Mouse (Mus musculus): ENCODE measurements around the gene Mier3.

Mier3 gene

DNA sequence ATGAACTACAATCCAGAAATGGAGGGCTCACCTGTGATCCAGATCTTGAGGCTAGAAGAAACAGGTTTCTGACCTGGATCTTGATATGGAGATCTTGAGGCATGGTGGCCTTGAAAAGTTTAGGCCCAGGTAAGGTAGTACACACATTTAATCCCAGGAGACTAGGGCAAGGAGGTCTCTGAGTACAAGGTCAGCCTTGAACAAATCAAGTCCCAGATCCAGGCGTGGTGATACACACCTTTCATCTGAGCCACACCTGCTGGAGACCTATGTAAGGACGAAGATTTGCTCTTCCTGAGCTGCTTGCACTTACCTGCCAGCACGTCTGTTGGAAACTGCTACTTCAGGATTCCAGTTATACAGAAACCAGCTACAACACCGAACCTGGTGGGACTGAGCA, at the start of gene Mier3:
Gene Mier3 (plus strand): TSS at position 301 of the 400 bp plus-strand sequence.
- DNase-seq (ENCODE audit: low spot score), result no peak

DNA sequence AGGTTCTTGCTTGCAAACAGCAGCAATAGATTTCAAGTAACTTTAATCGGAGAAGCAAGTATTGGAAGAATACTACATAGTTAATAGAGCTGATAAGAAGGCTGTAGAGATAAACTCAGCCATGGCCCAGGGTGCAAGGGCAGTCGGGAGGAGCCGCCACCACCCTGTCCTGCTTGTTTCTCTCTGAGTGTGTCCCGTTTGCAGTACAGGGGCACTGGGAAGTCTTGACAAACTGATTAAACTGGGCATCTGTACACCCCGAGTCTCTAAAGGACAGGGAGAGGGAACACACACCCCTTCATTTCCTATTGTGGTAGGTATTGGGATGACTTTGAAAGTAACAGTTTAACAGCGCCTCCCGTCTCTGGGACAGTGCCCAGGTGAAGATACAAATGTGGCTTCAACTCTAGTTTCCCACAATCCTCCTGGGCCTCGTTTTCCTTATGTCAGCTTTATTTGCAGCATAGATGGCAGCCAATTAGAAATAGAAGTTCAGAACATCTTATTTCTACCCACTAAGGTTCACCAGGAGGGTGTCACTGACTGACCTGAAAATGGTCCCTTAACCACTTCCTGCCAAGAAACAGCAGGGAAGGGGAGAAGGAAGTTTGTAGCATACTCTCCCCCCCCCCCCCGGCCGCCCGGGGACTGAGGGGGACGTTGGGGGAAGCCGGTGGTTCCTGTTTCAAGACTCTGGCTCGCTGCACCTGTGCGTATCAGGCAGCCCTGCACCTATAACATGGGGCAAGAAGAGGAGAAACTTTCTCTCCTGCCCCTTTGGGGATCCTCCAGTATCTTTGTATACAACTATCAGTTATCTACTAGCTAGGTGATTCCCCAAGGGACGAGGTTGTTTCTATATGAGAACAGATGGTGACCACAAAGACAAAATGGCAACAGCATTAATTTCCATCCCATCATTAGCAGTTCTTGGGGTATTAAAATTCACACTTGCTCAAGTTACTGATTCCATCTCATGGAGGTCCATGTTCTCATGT, 46.3 kb upstream of the Mier3 start:
- DNase-seq (ENCODE audit: low spot score), result no peak

DNA sequence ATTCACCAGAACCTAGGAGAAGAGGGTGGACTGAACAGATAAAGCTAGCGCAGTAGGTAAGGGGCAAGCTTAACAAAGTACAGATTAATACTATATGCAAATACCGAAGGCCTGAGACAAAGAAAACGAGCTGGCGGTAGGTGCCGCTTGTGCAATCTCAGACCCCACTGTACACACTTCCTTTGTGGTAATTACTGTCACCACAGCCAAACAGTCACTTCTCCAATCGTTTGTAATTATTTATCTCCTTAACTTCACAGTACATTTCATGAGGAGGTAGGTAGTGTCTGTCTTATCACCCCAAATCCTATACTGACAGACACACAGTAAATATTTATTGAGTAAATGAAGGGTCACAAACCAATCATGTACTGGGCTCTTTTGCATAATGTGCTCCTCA, 40.5 kb upstream of the Mier3 start:
- no peak for DNase-seq (ENCODE audit: low spot score)

DNA sequence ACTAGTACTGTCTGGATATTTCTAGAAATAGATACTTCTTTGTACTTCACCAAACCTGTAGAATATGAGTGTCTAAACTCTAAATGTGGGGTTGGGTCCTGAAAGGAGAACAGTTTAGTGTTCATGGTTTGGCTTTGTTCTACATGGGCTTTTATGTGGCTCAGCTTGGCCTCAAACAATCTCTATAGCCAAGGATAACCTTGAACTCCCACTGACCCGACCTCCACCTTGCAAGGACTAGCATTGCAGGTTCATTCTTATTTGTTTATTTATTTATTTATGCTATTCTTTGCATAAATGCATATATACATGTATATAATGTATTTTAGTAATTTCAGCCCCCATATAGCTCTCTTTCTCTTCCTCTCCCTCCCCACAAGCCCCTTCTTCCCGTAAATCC, 37.1 kb upstream of the Mier3 start:
- DNase-seq (ENCODE audit: low spot score), result no peak

DNA sequence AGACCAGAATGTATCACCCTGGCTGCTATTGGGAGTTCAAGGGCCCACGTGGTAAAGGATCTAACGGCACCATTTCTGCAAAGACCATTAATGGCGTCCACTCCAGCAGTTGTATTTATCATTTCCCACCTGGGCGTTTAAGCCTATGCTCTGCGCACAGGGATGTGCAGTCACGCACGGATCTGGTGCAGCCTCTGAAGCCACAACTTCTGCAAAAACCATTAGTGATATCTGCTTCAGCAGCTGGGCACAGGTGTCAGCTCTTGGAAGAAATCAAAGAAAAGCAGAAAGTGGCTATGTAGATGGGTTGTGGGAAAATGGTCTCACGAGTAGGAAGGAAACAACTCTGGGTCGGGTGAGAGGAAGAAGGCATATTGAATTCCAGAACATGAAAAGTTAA, 34.6 kb upstream of the Mier3 start:
- DNase-seq (ENCODE audit: low spot score), result no peak

DNA sequence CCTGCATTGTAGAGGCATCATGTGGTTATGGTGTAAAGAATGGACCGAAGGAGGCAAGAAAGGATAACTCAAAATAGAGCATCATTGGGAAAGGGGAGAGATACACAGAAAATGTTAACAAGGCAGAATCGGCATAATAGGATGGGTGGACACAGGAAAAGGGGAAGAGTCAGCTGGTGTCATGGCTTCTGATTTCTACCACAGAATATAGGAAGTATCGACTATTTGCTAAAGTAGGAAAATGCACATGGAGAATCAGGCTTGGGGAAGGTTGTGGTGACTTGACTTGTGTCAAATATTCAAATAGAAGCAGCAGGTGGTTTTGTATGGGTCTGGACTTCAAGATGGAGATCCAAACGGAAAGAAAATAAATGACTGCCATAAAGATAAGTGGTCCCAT, 33.5 kb upstream of the Mier3 start:
- DNase-seq (ENCODE audit: low spot score), result no peak

DNA sequence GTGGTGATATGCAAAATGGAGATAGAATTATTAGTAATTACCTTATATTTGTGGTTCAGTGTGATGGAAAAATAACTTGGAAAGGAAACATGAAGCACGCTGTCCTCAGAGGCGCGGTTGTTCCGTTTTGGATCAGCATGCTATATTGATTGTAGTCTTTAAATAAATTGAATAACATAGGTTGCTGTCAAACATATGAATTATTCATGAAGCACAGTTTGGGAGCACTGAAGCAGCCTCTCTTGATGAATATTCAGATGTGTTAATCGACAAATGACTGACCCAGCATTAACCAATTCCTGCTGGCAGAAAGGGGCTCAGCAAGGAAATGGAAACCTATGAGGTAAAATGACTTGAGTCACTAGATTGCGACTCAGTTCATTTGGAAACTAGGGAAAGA, 29.8 kb upstream of the Mier3 start:
- no peak for DNase-seq (ENCODE audit: low spot score)

DNA sequence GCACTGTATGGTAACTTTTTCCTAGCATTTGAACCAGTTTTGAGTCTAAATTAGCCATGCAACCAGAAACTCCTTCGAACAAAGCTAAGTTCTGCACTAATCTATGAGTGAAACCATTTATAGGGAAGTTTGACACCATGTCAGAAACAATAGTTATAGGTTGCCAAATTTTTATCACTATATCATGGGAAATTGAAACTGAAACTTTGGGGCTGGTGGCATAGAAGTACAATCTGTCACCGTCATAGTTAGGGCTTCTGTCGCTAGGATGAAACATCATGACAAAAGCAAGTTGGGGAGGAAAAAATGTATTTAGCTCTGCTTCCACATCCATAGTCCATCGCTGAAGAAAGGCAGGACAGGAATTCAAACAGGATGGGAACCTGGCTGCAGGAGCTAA, 25.5 kb upstream of the Mier3 start:
- DNase-seq (ENCODE audit: low spot score), result no peak

DNA sequence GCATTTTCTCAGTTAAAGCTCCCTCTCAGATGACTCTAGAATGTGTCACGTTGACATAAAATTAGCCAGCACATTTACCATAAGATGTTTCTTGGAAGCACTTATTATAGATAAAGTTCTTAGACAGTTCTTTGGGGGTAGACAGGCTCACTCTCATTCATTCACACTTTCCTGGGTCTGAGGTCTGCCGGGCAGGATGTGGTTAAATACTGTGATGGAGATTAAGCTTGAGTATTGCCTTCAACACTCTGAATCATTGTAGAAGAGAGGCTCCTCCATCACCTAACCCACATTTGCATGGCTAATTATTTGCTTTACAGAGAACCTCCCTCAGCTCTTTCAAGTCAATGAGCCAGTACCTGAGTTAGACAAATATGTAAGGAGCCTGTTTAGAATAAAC, 24.9 kb upstream of the Mier3 start:
- DNase-seq (ENCODE audit: low spot score), result no peak

DNA sequence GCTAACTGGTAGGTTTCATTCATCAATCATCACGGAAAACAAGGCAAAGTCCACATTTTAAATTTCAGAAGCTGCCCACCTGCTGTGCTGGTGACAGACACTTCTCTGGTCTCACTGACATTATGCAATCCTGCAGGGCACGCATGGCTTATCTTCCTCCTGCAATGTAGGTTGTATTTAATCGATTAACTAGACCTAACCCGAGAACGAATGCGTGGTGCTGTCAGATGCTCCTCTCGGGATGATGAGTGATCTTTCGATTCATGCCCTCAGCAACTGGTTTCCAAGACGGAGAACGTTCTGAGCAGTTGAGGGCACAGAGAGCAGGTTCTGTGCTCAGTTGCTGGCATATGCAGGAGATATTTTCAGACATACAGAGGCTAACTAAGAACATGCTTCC, 24.5 kb upstream of the Mier3 start:
- DNase-seq (ENCODE audit: low spot score), result no peak

DNA sequence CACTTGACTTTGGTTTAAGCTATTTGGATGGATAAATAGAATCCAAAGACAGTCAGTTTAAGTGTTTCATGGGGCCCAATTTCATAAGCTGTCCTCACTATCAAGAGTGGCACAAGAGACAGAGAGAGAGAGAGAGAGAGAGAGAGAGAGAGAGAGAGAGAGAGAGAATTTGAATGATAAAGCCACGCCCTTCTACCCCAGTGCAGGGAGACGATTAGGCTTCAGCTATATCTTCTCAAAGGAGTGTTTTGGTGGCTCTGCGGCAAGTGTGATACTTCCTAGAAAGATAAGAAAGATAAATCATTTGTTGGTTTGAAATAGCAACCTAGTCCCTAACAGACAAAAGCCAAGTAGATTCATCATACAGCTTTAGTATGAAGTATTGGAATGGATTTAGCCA, 24.0 kb upstream of the Mier3 start:
- no peak for DNase-seq (ENCODE audit: low spot score)

DNA sequence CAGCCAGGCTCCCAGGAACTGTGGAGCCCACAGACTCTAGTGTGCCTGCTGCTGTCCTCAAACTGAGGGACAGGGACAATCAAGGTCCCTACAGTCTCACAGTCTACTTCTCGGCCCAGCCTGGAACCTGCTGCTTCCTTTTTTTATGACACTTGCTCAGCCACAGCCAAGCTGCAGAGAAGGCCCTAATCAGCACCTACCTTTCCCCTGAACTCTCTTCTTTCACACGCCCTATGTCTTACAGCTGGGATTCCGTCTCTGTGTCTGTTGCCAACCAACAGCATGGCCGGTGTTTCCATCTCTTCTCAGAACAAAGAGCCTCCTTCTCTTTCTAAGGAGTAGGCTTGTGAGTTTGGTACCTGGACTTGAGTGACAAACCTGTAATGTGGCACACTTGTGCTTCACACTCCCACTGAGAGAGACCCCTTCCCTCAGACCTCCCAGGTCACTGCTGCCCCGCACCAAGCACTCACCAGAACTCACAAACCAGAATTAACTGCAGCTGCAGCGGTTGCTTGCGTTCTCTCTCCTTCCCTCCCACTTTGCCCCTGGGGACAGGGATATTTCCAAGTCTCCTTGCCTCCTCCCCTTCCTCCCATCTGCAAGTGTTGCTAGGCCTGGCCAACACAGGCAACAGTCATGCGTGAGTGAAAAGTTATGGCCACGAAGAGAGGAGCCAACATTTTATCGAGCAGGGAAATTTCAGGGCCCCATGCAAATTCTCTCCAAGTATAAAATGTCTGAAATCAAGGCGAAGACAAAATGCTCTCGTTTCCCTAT, 22.1 kb upstream of the Mier3 start:
- DNase-seq (ENCODE audit: low spot score), result peak; percentile 22

DNA sequence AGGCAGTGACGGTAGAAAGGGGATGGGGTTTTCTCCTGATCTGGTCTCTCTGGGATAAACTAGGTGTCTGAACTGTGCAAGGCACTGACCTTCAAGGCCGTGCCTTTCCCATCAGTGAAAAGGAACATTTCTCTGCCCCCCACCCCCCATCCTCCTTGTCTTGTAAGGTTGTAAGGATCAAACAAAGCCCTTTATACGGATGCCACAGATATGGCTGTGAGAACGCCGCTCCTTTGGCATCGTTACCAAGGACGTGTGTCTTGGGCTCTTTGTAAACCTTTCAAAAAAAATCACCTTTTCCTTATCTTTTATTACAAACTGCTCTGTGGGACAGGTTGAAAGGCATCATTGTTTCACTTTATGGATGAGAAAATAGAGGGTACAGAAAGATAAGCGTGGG, 21.3 kb upstream of the Mier3 start:
- no peak for DNase-seq (ENCODE audit: low spot score)

DNA sequence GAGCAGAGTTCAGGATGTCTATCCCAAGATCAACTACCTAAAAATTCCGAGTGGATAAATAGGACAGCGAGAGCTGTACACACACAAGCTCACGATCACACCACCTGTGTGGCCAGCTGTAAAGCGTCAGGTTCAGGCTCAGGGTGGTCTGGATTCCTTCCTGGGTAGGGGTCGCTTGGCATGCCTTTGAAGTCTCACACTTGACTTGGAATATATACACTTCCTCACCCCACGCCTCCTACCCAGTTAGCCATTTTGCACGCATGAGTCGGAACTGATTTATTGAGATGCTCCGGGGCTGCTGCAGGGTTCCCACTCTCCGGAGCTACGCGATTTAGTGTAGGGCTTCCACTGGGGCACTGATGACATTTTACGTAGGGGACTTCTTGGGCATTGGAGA, 20.7 kb upstream of the Mier3 start:
- no peak for DNase-seq (ENCODE audit: low spot score)

DNA sequence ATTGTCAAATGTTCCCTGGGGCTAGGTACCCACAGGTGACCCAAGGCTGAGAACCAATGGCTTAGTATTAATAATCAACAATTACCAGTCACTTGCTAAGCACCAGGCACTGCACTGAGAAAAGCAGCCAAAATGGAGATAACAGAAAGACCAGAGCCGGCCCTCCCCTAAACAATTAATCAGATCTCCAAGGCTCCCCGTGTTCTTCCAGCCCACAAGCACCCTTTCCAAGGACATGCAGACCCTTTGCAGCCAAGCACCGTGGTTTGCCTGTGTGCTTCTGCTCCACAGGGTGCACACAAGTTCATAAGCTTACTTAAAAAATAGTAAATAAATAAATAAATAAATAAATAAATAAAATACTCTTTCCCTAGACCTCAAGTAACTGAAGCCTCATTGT, 20.2 kb upstream of the Mier3 start:
- DNase-seq (ENCODE audit: low spot score), result no peak

DNA sequence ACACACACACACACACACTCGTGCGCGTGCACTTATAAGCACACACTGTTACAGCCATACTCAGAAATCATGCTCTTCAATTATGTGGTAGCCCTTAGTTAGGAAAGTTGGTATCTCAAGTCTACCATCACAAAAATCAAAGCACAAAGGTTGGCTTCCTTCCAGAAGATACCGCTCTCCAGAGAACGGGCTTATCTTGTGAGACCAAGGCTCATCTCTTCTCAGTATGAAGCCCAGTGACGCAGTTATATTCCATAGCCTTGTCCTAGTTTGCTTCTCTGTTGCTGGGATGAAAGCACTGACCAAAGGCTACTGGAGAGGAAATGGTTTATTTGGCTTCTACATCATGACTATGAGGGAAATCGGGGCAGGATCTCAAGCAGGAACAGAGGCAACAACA, 12.8 kb upstream of the Mier3 start:
- DNase-seq (ENCODE audit: low spot score), result no peak

DNA sequence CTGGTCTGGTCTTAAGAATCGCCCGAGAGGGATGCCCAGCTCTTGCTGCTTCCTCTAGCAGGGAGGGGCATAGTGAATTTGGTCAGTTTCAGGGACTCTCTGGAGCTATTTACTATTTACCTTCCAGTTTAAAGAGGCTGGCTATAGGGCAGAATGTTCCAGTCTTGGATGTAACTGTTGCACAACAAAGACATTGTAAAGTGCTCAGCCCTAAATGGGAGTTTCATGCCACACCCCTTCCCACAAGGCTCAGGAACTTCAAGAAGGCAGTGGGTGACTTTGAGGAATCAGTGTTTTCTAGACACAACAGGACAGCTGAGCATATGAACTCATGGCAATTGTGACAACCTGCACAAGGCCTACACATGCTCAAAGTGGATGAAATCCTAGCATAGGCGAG, 3.9 kb upstream of the Mier3 start:
- no peak for DNase-seq (ENCODE audit: low spot score)

DNA sequence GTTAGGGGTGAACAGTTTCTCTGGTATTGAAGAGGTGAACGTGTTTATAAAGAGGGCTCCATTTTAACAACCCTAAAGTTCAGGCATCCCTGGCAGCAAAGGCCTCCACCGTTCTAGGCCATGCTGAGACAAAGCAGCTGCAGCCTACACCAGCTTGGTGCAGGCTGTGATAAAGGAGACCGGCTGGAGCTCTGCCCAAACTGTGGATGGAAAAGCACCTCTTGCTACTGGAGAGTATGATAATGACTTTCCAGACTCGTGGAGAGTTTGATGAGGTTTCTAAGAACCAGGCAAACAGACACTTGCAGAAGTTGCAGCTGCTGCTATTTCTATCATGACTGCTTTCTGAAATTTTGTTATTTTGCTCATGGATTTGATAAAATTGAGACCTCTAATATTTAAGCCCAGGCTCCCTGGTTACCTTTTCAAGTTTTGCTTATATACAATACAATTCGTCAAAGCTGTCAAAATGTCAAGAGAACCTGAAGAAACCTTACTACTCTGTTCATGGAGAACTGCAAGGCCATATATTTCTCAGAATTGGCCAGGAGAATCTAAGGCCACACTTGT, 3.4 kb downstream of the Mier3 start:
- no peak for DNase-seq (ENCODE audit: low spot score)

DNA sequence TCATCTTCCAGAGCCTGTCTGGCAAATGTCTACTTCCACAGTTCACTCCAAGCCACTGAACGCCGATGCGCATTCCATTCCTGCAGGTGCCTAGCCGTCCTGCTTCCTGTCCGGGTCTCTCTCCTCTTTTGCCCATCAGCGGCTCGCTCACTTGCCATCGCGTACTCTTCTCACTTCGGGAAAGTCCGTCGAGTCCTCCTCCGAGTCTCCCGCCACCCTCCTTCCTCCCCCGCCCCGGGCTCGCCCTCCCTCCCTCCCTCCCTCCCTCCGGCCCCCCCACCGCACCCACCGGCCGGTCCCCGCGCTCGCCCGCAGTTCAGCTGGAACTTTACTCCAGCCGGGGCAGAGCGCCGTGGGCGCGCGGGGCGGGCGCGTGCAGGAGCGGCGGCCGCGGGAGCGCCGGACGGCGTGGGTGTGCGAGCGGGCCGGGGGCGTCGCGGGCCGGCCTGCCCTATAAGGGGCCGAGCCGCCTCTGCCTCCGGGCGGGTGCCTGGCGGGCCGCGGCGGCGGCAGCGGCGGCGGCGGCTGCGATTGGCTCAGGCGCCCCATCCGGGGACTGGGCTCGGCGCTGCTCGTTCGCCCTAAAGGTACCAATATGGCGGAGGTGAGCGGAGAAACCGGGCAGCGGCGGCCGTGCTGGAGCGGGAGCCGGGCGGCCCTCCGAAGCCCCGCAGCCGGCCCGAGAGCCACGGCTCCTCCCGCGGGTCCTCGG, 5.1 kb downstream of the Mier3 start:
- peak; percentile 88 for DNase-seq (ENCODE audit: low spot score)

DNA sequence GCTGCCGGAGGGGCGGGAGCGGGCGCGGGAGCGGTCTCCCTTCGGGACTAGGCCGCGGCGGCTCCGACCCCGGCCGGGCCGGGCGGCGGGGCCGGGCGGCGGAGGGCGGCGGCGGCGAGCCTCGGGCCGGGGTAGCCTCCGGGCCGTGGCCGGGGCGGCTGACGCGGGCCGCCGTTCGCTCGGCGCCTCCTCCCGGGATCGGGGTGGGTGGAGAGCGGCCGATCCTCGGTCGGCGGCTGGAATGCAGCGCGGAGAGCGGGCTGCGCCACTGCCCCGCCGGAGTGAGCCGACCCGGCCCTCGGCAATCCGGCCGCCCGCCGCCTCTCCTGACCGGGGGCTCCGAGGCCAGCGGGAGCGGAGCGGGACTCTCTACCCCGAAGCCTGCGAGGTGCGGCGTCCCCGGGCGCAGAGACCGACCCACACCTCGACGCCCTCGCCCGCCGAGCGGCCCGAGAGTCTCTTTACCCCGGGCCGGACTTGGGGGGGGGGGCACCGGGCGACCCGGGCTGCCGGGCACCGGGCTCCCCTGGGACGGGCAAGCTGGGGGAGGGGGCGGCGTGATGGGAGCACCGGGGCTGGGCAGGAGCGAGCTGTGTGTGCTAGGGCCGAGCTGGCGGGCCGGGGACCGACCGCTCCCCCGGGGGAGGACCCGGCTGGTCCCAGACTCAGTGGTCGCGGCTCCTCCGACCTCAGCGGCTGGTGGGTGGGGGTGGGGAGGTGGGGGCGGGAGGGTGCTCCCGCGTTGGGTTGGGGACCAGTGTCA, 5.9 kb downstream of the Mier3 start:
- peak; percentile 25 for DNase-seq (ENCODE audit: low spot score)

DNA sequence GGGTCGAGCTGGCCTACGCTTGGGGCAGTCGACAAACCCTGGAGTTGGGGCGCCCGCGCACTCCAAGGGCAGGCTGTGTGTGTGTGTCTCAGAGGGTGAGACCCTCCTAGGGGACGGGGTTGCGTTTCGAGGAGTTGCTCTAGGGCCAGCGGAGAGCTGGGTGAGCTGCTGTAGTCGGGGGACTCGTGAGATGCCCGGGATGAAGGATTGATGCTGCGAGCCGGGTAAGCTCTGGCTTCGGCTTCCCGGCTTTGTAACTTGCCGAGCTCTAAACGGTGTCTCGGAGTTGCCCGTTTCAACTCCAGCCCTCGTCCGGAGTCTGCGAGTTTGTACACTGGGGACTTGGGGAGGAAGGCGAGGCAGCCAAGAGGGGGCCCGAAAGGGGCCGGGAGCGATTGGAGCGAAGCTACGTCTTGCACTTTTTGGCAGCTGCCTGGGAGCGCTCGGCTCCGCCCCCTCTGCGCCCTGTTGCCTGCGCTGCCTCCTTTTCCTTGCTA, 6.6 kb downstream of the Mier3 start:
- peak; percentile 57 for DNase-seq (ENCODE audit: low spot score)
